Mouse (Mus musculus) embryonic facial prominence, embryonic 10.5 days (tissue): ENCODE results near the gene Gm17087. TPM values are rescaled to one million over a fixed set of nuclear protein-coding genes. Genes with fewer than 3 reads are reported as not detected.

ENCODE experiments used
- DNase-seq: peaks from one replicate; pipeline ENCODE4 v3.0.0-alpha.2; 2017; ENCODE audit warnings: low spot score
- H3K27ac ChIP-seq: fragments of 300-500 bp; sonication (generic); replicated peaks from 2 replicates; pipeline ENCODE4 v1.5.1; 2016; ENCODE audit warnings: mild to moderate bottlenecking
- H3K27me3 ChIP-seq: fragments of 300-500 bp; sonication (generic); replicated peaks from 2 replicates; pipeline ENCODE4 v1.6.1; 2016; ENCODE audit warnings: low read depth, mild to moderate bottlenecking; ENCODE audit not compliant: poor library complexity, severe bottlenecking
- H3K36me3 ChIP-seq: fragments of 300-500 bp; sonication (generic); replicated peaks from 2 replicates; pipeline ENCODE4 v1.6.1; 2016; ENCODE audit warnings: mild to moderate bottlenecking, moderate library complexity
- H3K4me1 ChIP-seq: fragments of 300-500 bp; sonication (generic); 2 replicates; pipeline ENCODE4 v1.6.1; 2016
- H3K4me3 ChIP-seq: fragments of 300-500 bp; sonication (generic); 2 replicates; pipeline ENCODE4 v1.5.1; 2016; ENCODE audit warnings: mild to moderate bottlenecking, moderate library complexity
- H3K9me3 ChIP-seq: fragments of 300-500 bp; sonication (generic); 2 replicates; pipeline ENCODE4 v1.6.1; 2016; ENCODE audit warnings: mild to moderate bottlenecking
- WGBS: fragments of 180-500 bp; shearing (Covaris S2); methylation state at CpG from one replicate; pipeline ENCODE4 v1.1.7; 2016; 5-methylcytosine and 5-hydroxymethylcytosine counted together
- polyA plus RNA-seq: library from polyadenylated mRNA; unstranded; fragments of >200 nt; fragmentation: Nextera tagmentation; extraction: Ambion mirVana; gene quantifications from 2 replicates; pipeline ENCODE4 v1.2.1, GENCODE M21; 2016

Gm17087 gene
- polyA plus RNA-seq, 1 experiment from 2014 or later, result not detected

- DNase-seq, result no peak
- H3K27me3 ChIP-seq, result no peaks in the 10 kb centered on the region
- H3K4me1 ChIP-seq, result peaks cover 5% of the 10 kb centered on the region; the same call in 1 of the 2 replicates
- no peaks in the 10 kb centered on the region for H3K36me3 ChIP-seq
- WGBS, result 79% methylated on average over 14 of the region's 14 CpGs
- no peak overlapping the region for H3K27ac ChIP-seq
- H3K9me3 ChIP-seq, result no peaks in the 10 kb centered on the region
- H3K4me3 ChIP-seq, result no peak overlapping the region
Measured at GRCm38 (mm10) chr17:8562101-8562885, 4.5 kb downstream of the Gm17087 start.

GRCm38 (mm10) chr17:8557926-8558325 lies 8.8 kb downstream of the Gm17087 start:
- Histone ChIP-seq H3K27ac (no peak overlapping the region), H3K9me3 (no peaks in the 10 kb centered on the region), H3K27me3 (no peaks in the 10 kb centered on the region), H3K4me3 (no peak overlapping the region), H3K36me3 (no peaks in the 10 kb centered on the region), H3K4me1 (peaks cover 5% of the 10 kb centered on the region; the same call in 1 of the 2 replicates)
- WGBS, result 85% methylated on average over 8 of the region's 8 CpGs
- DNase-seq, result no peak

GRCm38 (mm10) chr17:8556223-8556622 lies 10.5 kb downstream of the Gm17087 start:
- Histone ChIP-seq H3K9me3 (no peaks in the 10 kb centered on the region), H3K27me3 (no peaks in the 10 kb centered on the region), H3K4me1 (no peaks in the 10 kb centered on the region), H3K36me3 (no peaks in the 10 kb centered on the region), H3K4me3 (no peak overlapping the region), H3K27ac (no peak overlapping the region)
- DNase-seq, result no peak
- 87% methylated on average over 6 of the region's 6 CpGs for WGBS

GRCm38 (mm10) chr17:8555785-8556184 lies 11.0 kb downstream of the Gm17087 start:
- no peak for DNase-seq
- WGBS, result 87% methylated on average over 9 of the region's 9 CpGs
- Histone ChIP-seq H3K27ac (no peak overlapping the region), H3K36me3 (no peaks in the 10 kb centered on the region), H3K4me1 (no peaks in the 10 kb centered on the region), H3K27me3 (0 out of 2 replicates have a peak, but pooled peaks cover 4% of the 10 kb centered on the region), H3K4me3 (no peak overlapping the region), H3K9me3 (no peaks in the 10 kb centered on the region)

GRCm38 (mm10) chr17:8554219-8554618 lies 12.5 kb downstream of the Gm17087 start:
- no peak overlapping the region for H3K4me3 ChIP-seq
- no peaks in the 10 kb centered on the region for H3K4me1 ChIP-seq
- no peak for DNase-seq
- H3K27ac ChIP-seq, result no peak overlapping the region
- WGBS, result 83% methylated on average over 6 of the region's 6 CpGs
- 0 out of 2 replicates have a peak, but pooled peaks cover 9% of the 10 kb centered on the region for H3K27me3 ChIP-seq
- H3K36me3 ChIP-seq, result no peaks in the 10 kb centered on the region
- no peaks in the 10 kb centered on the region for H3K9me3 ChIP-seq

GRCm38 (mm10) chr17:8553601-8554000 lies 13.1 kb downstream of the Gm17087 start:
- Histone ChIP-seq H3K4me3 (no peak overlapping the region), H3K36me3 (no peaks in the 10 kb centered on the region), H3K27ac (no peak overlapping the region), H3K4me1 (no peaks in the 10 kb centered on the region), H3K27me3 (0 out of 2 replicates have a peak, but pooled peaks cover 9% of the 10 kb centered on the region), H3K9me3 (no peaks in the 10 kb centered on the region)
- DNase-seq, result no peak
- 80% methylated on average over 3 of the region's 3 CpGs for WGBS

- Histone ChIP-seq H3K27me3 (0 out of 2 replicates have a peak, but pooled peaks cover 9% of the 10 kb centered on the region), H3K27ac (no peak overlapping the region), H3K4me1 (no peaks in the 10 kb centered on the region), H3K9me3 (no peaks in the 10 kb centered on the region), H3K4me3 (no peak overlapping the region), H3K36me3 (no peaks in the 10 kb centered on the region)
- WGBS, result 83% methylated on average over 8 of the region's 8 CpGs
- DNase-seq, result no peak
Measured at GRCm38 (mm10) chr17:8552346-8553035, 14.3 kb downstream of the Gm17087 start.

GRCm38 (mm10) chr17:8551641-8552040 lies 15.1 kb downstream of the Gm17087 start:
- no peaks in the 10 kb centered on the region for H3K4me1 ChIP-seq
- 73% methylated on average over 3 of the region's 3 CpGs for whole genome bisulfite sequencing
- no peak overlapping the region for H3K27ac ChIP-seq
- H3K27me3 ChIP-seq, result 0 out of 2 replicates have a peak, but pooled peaks cover 9% of the 10 kb centered on the region
- no peaks in the 10 kb centered on the region for H3K36me3 ChIP-seq
- no peaks in the 10 kb centered on the region for H3K9me3 ChIP-seq
- no peak for DNase-seq
- no peak overlapping the region for H3K4me3 ChIP-seq

- H3K9me3 ChIP-seq, result no peaks in the 10 kb centered on the region
- no peak overlapping the region for H3K27ac ChIP-seq
- no peaks in the 10 kb centered on the region for H3K36me3 ChIP-seq
- H3K27me3 ChIP-seq, result 0 out of 2 replicates have a peak, but pooled peaks cover 9% of the 10 kb centered on the region
- DNase-seq, result no peak
- 87% methylated on average over 4 of the region's 4 CpGs for WGBS
- no peak overlapping the region for H3K4me3 ChIP-seq
- H3K4me1 ChIP-seq, result no peaks in the 10 kb centered on the region
Measured at GRCm38 (mm10) chr17:8548733-8549132, 18.0 kb downstream of the Gm17087 start.

- Histone ChIP-seq H3K27me3 (0 out of 2 replicates have a peak, but pooled peaks cover 9% of the 10 kb centered on the region), H3K36me3 (no peaks in the 10 kb centered on the region), H3K4me3 (no peak overlapping the region), H3K27ac (no peak overlapping the region), H3K4me1 (peaks cover 13% of the 10 kb centered on the region), H3K9me3 (no peaks in the 10 kb centered on the region)
- DNase-seq, result no peak
- WGBS, result 87% methylated on average over 9 of the region's 9 CpGs
Measured at GRCm38 (mm10) chr17:8546366-8546765, 20.4 kb downstream of the Gm17087 start.

GRCm38 (mm10) chr17:8541974-8542538 lies 24.7 kb downstream of the Gm17087 start:
- no peaks in the 10 kb centered on the region for H3K9me3 ChIP-seq
- H3K27ac ChIP-seq, result peak overlapping the region; percentile 60; the same call in 1 of the 2 replicates
- WGBS, result 50% methylated on average over 14 of the region's 14 CpGs

GRCm38 (mm10) chr17:8538102-8538501 lies 28.6 kb downstream of the Gm17087 start:
- H3K4me1 ChIP-seq, result peaks cover 13% of the 10 kb centered on the region
- 68% methylated on average over 3 of the region's 3 CpGs for WGBS
- DNase-seq, result no peak
- no peaks in the 10 kb centered on the region for H3K9me3 ChIP-seq
- H3K36me3 ChIP-seq, result no peaks in the 10 kb centered on the region
- no peak overlapping the region for H3K27ac ChIP-seq
- H3K27me3 ChIP-seq, result no peaks in the 10 kb centered on the region
- no peak overlapping the region for H3K4me3 ChIP-seq

More at GRCm38 (mm10) chr17:8541974-8542538, 24.7 kb downstream of the Gm17087 start:
- Histone ChIP-seq H3K36me3 (no peaks in the 10 kb centered on the region), H3K27me3 (no peaks in the 10 kb centered on the region), H3K4me3 (no peak overlapping the region), H3K4me1 (peaks cover 13% of the 10 kb centered on the region)
- DNase-seq, result peak; percentile 70
